Mouse (Mus musculus) layer of hippocampus, postnatal 36 days (tissue): ENCODE measurements around the gene Rab5c. TPM values are rescaled to one million over a fixed set of nuclear protein-coding genes. Genes with fewer than 3 reads are reported as not detected.

Experiments used
- DNase-seq, 2 experiments: peaks; one replicate each; pipeline ENCODE4 v3.0.0; 2022
- total RNA-seq, 2 experiments: library from RNA; stranded (reverse); gene quantifications; 2 replicates each; pipeline ENCODE4 v1.2.3; 2021

The Rab5c gene
- total RNA-seq, 2 experiments from 2014 or later, result 143 to 149 TPM

DNA sequence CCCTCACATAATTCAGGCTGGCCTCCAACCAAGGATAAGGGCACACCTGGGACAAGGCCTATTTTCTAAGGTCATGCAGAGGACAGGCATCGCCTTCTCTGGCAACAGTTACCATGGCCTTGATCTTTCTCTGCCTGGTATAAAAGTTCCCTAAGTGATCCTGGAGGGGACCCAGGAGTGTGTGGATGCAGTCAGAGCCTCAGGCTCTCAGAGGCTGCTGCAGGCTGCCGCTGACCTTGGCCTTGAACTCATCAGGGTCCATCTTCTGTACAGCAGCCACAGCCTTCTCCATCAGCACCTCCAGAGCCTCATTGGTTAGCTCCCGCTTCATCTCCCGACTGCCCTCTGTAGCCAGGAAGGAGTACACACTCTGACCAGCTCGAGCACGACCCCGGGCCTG is 40.1 kb downstream of the Rab5c start:
- no peak for DNase-seq

DNA sequence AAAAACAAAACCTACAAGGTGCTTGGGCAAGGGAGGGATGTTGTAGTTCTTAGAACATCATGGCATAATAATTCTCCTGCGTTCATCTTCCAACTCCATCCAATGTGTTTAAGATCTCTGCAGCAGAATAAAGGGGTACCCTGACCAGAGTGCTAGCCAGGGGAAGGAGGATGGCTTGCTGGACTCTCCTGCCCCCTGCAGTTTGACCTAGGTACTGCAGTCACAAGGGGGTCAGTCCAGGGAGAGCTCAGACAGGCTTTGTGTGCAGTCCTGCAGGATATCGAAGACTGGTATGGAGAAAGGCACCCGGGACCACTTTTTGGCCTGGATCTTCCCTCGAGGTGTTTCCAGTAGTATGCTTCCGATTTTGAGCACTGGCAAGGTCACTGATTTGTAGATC is 43.1 kb downstream of the Rab5c start:
- peak; percentile 71 to 74 for DNase-seq

DNA sequence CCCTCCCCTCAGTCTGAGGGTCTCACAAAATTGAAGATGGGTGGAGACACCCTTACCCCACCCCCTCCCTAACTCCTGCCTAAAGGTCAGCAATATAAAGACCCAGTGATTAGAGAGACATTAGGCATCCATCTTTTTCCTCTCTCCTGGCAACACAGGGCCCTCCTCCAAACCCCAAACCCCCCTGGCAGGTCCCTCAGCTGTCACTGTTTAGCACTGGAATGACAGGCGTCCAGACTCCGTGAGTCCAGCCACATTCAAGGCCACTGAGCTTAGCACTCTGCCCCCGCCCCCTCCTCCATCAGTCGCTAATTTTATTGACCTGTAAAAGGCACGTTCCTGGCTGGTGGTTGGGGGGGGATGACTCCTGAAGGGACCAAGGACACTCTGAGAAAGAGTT is 44.9 kb downstream of the Rab5c start:
- no peak for DNase-seq

DNA sequence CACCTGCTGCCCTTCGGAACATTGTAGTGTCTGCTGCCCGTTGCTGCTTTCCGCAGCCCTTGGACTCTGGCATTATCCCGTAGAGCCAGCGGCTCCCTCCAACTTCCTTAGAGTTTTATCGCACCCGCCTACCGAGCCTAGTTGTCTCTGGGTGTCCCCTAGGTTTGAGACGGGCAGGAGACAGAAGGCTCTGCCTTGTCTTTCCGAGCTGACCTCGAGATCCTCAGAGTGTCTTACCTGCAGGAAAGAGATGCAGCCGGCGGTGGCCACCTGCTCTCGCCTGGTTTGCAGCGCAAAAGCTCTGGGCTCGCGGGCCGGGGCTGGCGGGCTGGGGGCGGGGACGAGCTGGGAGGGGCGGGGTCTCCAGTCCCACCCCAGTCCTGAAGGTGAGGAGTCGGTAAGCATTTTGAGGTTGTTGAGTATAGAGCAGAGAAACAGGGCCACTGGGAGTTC is 45.8 kb downstream of the Rab5c start, which contains the start of gene Zfp385c:
Gene Zfp385c (minus strand): TSS at position 292 of the 453 bp plus-strand sequence.
- DNase-seq, result no peak

DNA sequence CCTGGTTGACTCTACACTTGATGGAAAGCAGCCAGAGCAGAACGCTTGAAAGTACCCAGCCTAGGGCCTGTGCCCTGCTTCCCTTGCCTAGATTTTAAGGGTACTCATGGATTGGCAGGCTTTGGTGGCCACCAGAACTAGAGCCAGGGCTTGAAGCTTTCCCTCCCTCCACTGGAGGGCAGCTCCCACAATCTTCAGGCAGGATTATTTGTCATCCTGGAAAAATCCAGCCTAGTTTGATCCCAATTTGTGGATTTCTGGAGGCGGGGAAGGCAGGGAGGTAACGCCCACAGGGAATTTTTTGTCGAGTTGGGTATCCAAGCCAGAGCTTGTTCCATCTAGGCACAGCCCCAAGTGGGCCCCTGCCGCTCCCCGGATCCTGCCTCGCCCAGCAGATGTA is 47.6 kb downstream of the Rab5c start:
- no peak for DNase-seq

- DNase-seq, result no peak
Observed at GRCm38 (mm10) chr11:100688443-100688842, 49.6 kb downstream of the Rab5c start.

- DNase-seq, result no peak
Observed at GRCm38 (mm10) chr11:100687265-100687664, 50.8 kb downstream of the Rab5c start.

GRCm38 (mm10) chr11:100685371-100685770 is 52.6 kb downstream of the Rab5c start:
- DNase-seq, result no peak

DNA sequence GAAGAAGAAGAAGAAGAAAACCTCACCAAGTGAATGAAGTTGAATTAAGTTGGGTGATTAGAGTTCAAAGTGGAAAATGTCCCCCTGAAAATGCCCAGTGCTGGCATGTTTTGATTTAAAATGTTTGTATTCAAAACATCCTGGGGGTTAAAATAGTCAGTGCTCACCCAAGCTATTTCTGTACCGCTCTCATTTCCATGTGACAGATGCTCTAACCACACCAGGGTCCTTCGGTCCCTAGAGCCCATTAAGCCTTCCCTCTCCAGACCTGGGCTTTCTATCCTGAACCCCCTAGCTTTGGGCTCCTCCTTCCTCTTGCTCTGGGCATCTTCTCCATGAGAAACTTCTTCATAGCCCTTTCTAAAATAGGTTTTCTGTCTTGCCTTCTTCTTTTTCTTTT is 53.9 kb downstream of the Rab5c start:
- DNase-seq, result no peak

GRCm38 (mm10) chr11:100682526-100682925 is 55.5 kb downstream of the Rab5c start:
- no peak for DNase-seq

DNA sequence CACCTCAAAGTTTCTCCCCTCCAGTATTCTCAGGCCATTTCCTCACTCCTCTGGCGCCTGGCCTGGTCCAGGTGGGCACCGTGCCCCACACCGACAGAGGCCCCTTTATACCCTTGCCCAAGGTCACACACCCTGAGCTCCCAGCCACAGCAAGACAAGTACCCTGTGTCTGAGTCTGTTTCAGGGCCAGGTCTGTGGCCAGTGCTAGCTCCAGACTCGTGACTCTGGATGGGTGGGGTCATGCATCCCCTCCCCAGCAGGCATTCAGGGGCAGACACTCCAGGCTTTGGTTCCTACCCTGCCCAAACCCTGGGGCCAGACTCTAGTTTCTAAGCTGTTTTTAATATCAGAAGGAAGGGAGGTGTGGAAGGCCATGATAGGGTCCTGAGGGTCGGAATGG is 56.2 kb downstream of the Rab5c start:
- no peak for DNase-seq

GRCm38 (mm10) chr11:100677810-100678209 is 60.2 kb downstream of the Rab5c start:
- peak in 1 of 2 experiments; percentile 4 for DNase-seq

DNA sequence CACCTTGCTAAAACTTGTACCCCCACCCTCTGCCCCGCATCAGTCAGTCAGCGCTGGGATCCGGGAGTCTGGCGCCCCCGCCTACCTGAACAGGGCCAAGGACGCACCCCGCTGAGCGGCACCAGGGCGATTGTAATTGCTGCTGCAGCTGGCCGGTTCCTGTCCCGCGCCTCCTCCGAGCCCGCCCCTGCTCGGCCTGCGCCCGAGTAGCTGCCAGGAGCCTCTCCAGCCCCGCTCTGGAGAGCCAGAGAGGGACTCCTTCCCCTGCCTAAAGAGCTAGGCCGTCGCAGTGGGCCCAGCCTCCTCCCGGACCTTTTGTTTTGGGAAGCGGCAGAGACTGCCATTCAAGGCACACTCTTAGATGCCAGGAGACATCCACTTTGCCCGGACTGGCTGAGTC is 64.8 kb downstream of the Rab5c start:
- no peak for DNase-seq

DNA sequence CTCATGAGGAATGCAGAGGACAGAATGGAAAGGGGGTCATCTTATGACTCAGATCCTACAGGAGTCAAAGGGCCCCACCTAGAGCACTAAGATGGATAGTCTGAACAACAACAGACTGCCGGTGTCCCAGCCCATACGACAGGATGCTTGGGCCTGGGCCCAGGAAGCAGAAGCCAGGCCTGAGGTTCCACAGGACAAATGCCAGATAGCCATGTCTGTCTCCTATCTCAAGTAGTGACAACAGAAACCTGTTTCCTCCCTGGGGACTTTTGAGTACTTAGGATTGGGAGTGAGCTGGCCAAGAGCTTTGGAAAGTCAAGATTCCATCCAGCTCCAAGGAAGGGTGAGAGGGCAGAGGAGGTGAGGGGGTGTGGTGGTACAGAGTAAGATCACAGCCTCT is 66.1 kb downstream of the Rab5c start:
- DNase-seq, result no peak

GRCm38 (mm10) chr11:100671049-100671448 is 67.0 kb downstream of the Rab5c start:
- no peak for DNase-seq

Other genes with a start within 250 kb of the Rab5c start
- 100 to 1,000 TPM; 103 to 109 TPM for gene Acly, start 210.2 kb downstream of the Rab5c start, total RNA-seq
- gene Ttc25, start 192.6 kb downstream of the Rab5c start, total RNA-seq, result 1 to 10 TPM in 1 of 2 experiments, under 1 TPM in 1; 0.82 to 1.3 TPM
- 100 to 1,000 TPM; 246 to 256 TPM for gene Cnp, start 163.3 kb downstream of the Rab5c start, total RNA-seq
- gene Nkiras2, start 119.0 kb downstream of the Rab5c start, total RNA-seq, result 10 to 100 TPM; 12.5 to 15.1 TPM
- gene Dnajc7, start 118.0 kb downstream of the Rab5c start, total RNA-seq, result 100 to 1,000 TPM; 249 to 265 TPM
- under 1 TPM; 0.15 to 0.66 TPM for gene Zfp385c, start 45.8 kb downstream of the Rab5c start, total RNA-seq
- gene Dhx58, start 33.9 kb downstream of the Rab5c start, total RNA-seq, result 1 to 10 TPM; 1.5 to 3.4 TPM
- gene Kat2a, start 25.8 kb downstream of the Rab5c start, total RNA-seq, result 10 to 100 TPM; 53.0 to 54.4 TPM
- gene Hspb9, start 24.4 kb downstream of the Rab5c start, total RNA-seq, result not detected
- 1 to 10 TPM; 1.7 TPM for gene Kcnh4, start 21.7 kb upstream of the Rab5c start, total RNA-seq
- gene Hcrt, start 24.7 kb upstream of the Rab5c start, total RNA-seq, result not detected
- gene Ghdc, start 32.7 kb upstream of the Rab5c start, total RNA-seq, result 1 to 10 TPM; 6.2 to 9.9 TPM
- 10 to 100 TPM; 11.7 to 12.7 TPM for gene Stat5b, start 112.5 kb upstream of the Rab5c start, total RNA-seq
- 1 to 10 TPM; 1.1 to 1.5 TPM for gene Stat5a, start 121.1 kb upstream of the Rab5c start, total RNA-seq
- gene Stat3, start 201.3 kb upstream of the Rab5c start, total RNA-seq, result 10 to 100 TPM; 34.2 to 44.7 TPM
- gene Cavin1, start 232.7 kb upstream of the Rab5c start, total RNA-seq, result 10 to 100 TPM; 12.4 to 14.5 TPM